Mouse (Mus musculus): ENCODE data around the gene Ndufs1. TPM values are rescaled to one million over a fixed set of nuclear protein-coding genes. Genes with fewer than 3 reads are reported as not detected.
"Not testable (repeated sequence)": the region's sequence is repeated elsewhere in the genome, so short reads cannot be mapped to it uniquely, and the experiment has no call there.

The Ndufs1 gene
- total RNA-seq, 2 experiments from 2014 or later = 146 to 157 TPM

DNA sequence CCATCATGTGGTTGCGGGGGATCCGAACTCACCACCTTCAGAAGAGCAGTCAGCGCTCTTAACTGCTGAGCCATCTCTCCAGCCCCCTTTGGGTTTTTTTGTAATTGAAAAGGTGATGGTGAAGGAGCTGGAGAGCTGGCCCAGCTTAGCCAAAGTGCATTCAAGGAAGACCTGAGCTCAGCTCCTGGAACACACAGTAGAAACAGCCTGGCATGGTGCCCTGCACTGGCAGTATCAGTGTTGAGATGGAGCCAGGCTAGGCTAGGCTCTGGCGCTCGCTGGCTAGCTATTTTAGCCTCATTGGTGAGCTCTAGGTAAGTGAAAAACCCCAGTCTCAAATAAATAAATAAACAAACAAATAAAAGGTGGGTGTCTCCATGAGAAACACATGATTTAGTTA, 5.6 kb upstream of the Ndufs1 start:
- intact Hi-C loops (cut with DNase I) = loop anchor here (2.0 to 5.0 kb wide), 3 partner anchors 71 to 475 kb away; partner anchors contain the start of gene Zdbf2
- Histone ChIP-seq H3K4me3 (no peak overlapping the region), H3K27ac (no peak overlapping the region)
- TF ChIP-seq CTCF (IDR thresholded peaks at IDR 0.05) = no peak
- DNase-seq (ENCODE audit: extremely low spot score in 1 of 2, low spot score in 2 of 2) = peak in 1 of 2 experiments; percentile 29

DNA sequence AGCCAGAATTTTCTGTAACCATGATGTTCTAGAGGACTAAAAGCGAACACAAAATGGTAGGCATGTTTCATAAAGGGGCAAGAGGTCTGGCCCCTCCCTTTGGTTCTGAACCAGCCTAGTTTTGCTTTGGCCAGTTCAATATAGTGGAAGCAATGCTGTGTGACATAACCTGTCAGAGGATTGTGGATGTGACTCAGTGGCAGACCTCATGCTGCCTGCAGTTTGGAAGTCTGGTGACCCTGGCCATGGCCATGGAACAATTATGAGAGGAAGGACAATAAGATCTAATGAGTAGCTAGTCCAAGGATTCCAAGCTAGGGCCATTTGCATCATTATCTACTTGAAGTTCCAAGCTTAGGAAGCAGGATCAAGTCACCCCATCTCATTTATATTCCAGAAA, 4.8 kb upstream of the Ndufs1 start:
- intact Hi-C loops (cut with DNase I) = loop anchor here (5.0 kb wide), 2 partner anchors 91 to 476 kb away; partner anchors contain the start of gene Zdbf2
- no peak for TF ChIP-seq CTCF (IDR thresholded peaks at IDR 0.05)
- H3K4me3 ChIP-seq = no peak overlapping the region
- H3K27ac ChIP-seq = no peak overlapping the region
- DNase-seq (ENCODE audit: extremely low spot score in 1 of 2, low spot score in 2 of 2) = no peak

DNA sequence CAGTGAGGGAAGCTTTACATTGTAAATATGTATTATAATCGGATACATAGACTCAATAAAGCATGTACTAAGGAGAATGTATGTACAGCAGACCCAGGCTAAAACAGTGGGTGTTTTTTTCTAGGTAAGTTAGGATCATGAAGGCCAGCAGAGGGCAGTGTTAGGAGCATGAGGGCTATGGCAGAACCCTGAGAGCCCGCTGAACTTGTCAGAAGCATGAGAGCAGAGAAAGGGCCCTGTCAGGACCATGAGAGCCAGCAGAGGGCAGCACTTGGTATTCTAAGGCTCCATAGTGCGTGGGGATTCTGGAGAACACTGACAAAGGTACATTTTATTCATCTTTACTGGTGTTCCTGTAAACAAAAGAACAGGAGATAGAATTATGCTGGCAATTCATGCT, 4.4 kb upstream of the Ndufs1 start:
- H3K4me3 ChIP-seq = no peak overlapping the region
- H3K27ac ChIP-seq = no peak overlapping the region
- intact Hi-C loops (cut with DNase I) = loop anchor here (5.0 kb wide), 2 partner anchors 91 to 476 kb away; partner anchors contain the start of gene Zdbf2
- peak; percentile 92 for TF ChIP-seq CTCF (IDR thresholded peaks at IDR 0.05)
- DNase-seq (ENCODE audit: extremely low spot score in 1 of 2, low spot score in 2 of 2) = peak; percentile 87 to 88

DNA sequence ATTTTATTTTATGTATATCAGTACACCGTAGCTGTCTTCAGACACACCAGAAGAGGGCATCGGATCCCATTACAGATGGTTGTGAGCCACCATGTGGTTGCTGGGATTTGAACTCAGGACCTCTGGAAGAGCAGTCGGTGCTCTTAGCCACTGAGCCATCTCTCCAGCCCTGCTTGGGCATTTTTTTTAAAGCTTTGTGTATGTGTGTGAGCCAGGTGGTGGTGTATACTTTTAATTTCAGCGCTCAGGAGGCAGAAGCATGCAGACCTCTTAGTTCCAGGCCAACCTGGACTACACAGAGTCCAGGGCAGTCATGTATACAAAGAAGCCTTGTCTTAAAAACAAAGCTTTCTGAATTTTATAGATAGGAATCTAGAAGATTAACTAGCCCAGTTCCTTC, 3.9 kb upstream of the Ndufs1 start:
- DNase-seq (ENCODE audit: extremely low spot score in 1 of 2, low spot score in 2 of 2); H3K4me3 ChIP-seq; H3K27ac ChIP-seq: not testable (repeated sequence)
- intact Hi-C loops (cut with DNase I) = loop anchor here (5.0 kb wide), 2 partner anchors 92 to 477 kb away; partner anchors contain the start of gene Zdbf2

DNA sequence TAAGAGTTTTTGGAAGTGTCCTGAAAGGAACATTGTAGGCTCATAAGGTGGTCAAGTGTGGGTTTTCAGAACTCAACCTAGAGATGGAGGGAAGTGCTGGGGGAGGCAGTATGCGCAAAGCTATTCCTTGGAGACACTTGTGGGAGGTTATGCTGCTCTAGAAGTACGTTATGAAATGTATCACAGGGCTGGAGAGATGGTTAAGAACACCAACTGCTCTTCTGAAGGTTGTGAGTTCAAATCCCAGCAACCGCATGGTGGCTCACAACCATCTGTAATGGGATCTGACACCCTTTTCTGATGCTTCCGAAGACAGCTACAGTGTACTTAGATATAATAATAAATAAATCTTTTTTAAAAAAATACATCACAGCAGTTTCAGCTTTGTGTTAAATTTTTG, 3.5 kb upstream of the Ndufs1 start:
- intact Hi-C loops (cut with DNase I) = loop anchor here (5.0 kb wide), 2 partner anchors 92 to 477 kb away; partner anchors contain the start of gene Zdbf2
- Histone ChIP-seq H3K4me3 (no peak overlapping the region), H3K27ac (no peak overlapping the region)
- DNase-seq (ENCODE audit: extremely low spot score in 1 of 2, low spot score in 2 of 2) = no peak
- no peak for TF ChIP-seq CTCF (IDR thresholded peaks at IDR 0.05)

DNA sequence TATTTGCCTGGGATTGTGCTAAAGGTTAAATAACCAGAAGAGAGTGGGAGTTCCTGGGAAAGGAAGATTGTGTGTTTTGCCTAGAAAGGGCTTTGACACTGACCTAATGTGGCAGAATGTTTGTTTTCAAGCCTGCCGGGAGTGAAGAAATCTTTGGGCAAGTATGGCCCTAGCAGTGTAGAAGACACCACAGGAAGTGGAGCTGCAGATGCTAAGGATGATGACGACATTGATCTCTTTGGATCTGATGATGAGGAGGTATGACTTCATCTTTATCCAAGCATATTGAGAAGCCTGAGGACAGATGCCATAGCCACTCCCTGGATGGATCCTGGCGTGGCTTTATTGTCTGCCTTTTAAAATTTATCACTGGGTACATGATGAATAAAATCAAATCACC, 1.7 kb upstream of the Ndufs1 start:
- DNase-seq (ENCODE audit: extremely low spot score in 1 of 2, low spot score in 2 of 2) = no peak
- intact Hi-C loops (cut with DNase I) = no loop called here
- no peak overlapping the region for H3K27ac ChIP-seq
- no peak overlapping the region for H3K4me3 ChIP-seq
- TF ChIP-seq CTCF (IDR thresholded peaks at IDR 0.05) = no peak

DNA sequence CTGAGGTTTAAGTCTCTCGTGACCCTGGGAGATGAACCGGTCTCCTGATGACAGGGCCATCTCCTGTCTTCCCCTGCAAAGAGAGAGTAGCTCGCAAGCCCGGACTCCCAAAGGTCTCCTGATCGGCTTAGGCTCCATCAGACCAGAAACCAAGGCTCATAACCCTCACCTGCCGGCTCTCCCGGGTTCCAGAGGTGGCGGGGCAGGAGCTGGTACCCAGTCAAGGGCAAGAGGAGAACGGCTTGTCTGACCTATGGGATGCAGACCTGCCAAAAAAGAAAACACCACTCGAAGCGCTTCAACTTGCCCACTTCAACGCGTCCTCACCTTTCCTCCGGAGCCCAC, 402 bp downstream of the Ndufs1 start:
- TF ChIP-seq CTCF (IDR thresholded peaks at IDR 0.05) = no peak
- H3K27ac ChIP-seq = peak overlapping the region; percentile 99
- DNase-seq (ENCODE audit: extremely low spot score in 1 of 2, low spot score in 2 of 2) = no peak
- peak overlapping the region; percentile 77 for H3K4me3 ChIP-seq
- intact Hi-C loops (cut with DNase I) = loop anchor here (2.0 kb wide), 1 partner anchor 271 kb away; no protein-coding TSS in a partner anchor

DNA sequence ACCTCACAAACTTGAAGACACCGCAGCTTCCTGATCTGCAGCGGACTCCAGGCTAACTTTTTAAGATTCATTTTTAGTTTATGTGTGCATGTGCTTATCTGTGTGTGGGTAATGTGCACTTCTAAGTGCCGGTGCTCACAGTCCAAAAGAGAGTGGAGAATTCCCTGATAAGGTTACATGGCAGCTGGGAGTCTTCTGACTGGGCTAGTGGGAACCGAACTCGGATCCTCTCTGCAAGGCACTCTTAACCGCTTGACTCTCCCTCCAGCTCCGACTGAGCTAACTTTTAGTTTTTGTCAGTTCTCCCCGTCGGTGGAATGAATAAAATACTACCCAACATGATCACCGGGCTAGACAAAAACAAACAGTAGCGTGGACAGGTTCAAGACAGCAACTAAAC, 780 bp downstream of the Ndufs1 start:
- H3K4me3 ChIP-seq = peak overlapping the region; percentile 77
- DNase-seq (ENCODE audit: extremely low spot score in 1 of 2, low spot score in 2 of 2) = no peak
- TF ChIP-seq CTCF (IDR thresholded peaks at IDR 0.05) = no peak
- peak overlapping the region; percentile 99 for H3K27ac ChIP-seq
- intact Hi-C loops (cut with DNase I) = loop anchor here (2.0 kb wide), 2 partner anchors 61 to 271 kb away; partner anchors contain the start of gene Ino80d

DNA sequence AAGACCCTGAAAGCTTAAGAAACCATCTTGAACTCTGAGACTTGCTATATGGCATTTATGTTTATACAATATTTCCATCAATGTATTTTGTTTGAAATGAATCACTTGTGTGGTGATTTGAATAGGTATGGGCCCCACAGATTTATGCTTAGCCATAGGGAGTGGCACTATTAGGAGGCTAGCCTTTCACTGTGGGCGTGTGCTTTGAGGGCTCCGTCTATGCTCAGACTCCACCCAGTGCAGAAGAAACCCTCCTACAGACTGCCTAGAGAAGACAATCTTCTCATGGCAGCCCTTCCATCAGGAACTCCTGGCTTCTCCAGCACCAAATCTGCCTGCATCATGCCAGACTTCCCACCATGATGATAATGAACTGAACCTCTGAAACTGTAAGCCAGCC, 8.0 kb downstream of the Ndufs1 start:
- TF ChIP-seq CTCF (IDR thresholded peaks at IDR 0.05) = no peak
- intact Hi-C loops (cut with DNase I) = no loop called here
- DNase-seq (ENCODE audit: extremely low spot score in 1 of 2, low spot score in 2 of 2) = no peak
- H3K4me3 ChIP-seq = no peak overlapping the region
- no peak overlapping the region for H3K27ac ChIP-seq

DNA sequence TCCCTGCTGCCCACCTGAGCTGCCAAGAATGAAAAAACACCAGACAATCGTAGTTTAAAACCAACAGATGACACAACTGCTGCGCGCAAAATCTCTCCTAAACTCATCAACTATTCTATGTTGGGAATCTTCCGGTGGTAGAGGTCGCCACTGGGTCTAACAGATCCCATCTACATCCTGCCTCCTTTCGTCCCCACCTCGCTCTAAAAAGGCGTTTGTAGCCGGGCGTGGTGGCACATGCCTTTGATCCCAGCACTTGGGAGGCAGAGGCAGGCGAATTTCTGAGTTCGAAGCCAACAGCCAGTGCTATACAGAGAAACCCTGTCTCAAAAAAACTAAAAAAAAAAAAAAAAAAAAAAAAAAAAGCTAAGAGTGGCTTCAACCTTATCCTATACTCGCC, 36.4 kb downstream of the Ndufs1 start:
- no peak for DNase-seq (ENCODE audit: extremely low spot score in 1 of 2, low spot score in 2 of 2)
- Histone ChIP-seq H3K27ac (no peak overlapping the region), H3K4me3 (no peak overlapping the region)
- intact Hi-C loops (cut with DNase I) = no loop called here
- no peak for TF ChIP-seq CTCF (IDR thresholded peaks at IDR 0.05)

DNA sequence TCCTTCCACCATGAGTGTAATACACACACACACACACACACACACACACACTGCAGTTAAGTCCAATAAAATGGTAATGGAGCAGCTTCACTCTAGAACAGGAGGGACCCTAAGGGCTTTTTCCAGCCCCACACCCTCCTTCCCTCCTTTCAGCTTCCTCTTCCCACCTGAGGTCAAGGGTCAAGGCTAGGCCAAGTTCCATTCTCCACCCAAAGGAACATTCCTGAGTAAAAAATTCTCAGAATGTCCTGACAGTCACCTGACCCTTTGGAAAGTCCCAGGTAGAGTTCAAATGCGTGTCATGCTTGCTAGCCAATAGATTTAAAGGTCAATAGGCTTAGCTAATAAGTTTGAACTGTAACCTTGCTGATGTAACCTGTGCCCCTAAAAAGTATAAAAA, 38.0 kb downstream of the Ndufs1 start:
- H3K4me3 ChIP-seq; intact Hi-C loops (cut with DNase I); H3K27ac ChIP-seq; DNase-seq (ENCODE audit: extremely low spot score in 1 of 2, low spot score in 2 of 2): not testable (repeated sequence)

DNA sequence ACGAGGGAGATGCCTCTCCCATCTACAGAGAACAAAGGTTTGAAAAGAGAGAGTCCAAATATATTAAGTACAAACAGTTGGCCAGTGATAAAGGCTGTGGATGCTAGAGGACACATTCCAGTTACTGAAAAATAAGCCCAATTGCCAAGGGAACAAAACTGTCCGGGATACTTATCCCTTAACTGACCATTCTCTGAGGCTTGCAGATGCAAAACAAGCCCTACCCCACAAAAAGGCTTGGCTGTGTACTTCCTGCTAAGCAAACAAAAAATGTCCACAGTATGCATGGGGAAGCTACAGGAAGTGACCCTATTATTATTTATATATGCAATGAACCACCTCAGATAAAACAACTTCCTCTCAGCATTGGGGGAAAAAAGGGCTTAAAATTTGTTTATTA, 38.7 kb downstream of the Ndufs1 start:
- intact Hi-C loops (cut with DNase I) = no loop called here
- DNase-seq (ENCODE audit: extremely low spot score in 1 of 2, low spot score in 2 of 2) = no peak
- TF ChIP-seq CTCF (IDR thresholded peaks at IDR 0.05) = no peak
- Histone ChIP-seq H3K4me3 (no peak overlapping the region), H3K27ac (no peak overlapping the region)

DNA sequence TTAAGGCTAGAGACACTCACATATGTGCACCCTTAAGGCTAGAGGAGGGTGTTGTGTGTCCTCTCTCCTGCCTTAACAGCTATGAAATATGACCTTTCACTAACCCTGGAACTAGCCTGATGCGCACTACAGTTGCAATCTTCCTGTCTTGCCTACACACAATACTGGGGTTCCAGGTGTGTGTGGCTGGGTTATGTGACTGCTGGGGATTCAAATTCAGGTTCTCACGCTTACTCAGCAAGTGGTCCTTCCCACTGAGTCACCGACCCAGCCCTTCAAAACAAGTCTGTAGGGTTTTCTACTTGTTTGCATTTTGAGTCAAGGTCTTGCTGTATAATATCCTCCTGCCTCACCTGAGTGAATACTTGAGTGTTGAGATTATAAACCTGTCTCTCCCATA, 42.1 kb downstream of the Ndufs1 start:
- Histone ChIP-seq H3K27ac (no peak overlapping the region), H3K4me3 (no peak overlapping the region)
- intact Hi-C loops (cut with DNase I) = no loop called here
- no peak for TF ChIP-seq CTCF (IDR thresholded peaks at IDR 0.05)
- DNase-seq (ENCODE audit: extremely low spot score in 1 of 2, low spot score in 2 of 2) = no peak
